Mouse (Mus musculus): ENCODE measurements around the gene Spag6. TPM values are rescaled to one million over a fixed set of nuclear protein-coding genes. Genes with fewer than 3 reads are reported as not detected.

The Spag6 gene
- polyA plus RNA-seq, 1 experiment from 2014 or later, result 0.24 TPM

- Histone ChIP-seq H3K9me3 (no peaks in the 10 kb centered on the region), H3K27ac (no peak overlapping the region), H3K9ac (replicated peaks) (peak overlapping the region; percentile 65; the same call in 1 of the 2 replicates), H3K4me1 (replicated peaks) (peaks cover 29% of the 10 kb centered on the region), H3K4me3 (replicated peaks) (peak overlapping the region; percentile 50), H3K36me3 (peaks cover 3% of the 10 kb centered on the region), H3K27me3 (peaks cover 81% of the 10 kb centered on the region), H3K4me2 (replicated peaks) (peak overlapping the region; percentile 76)
- WGBS, result under 1% methylated on average over 51 of the region's 51 CpGs
- ATAC-seq, result peak; percentile 21
Observed at GRCm38 (mm10) chr2:18689064-18689921, 4.5 kb upstream of the Spag6 start.

GRCm38 (mm10) chr2:18690055-18690691 lies 3.7 kb upstream of the Spag6 start:
- no peak overlapping the region for H3K27ac ChIP-seq
- peak overlapping the region; percentile 76 for H3K4me2 ChIP-seq (replicated peaks)
- no peaks in the 10 kb centered on the region for H3K36me3 ChIP-seq
- under 1% methylated on average over 56 of the region's 58 CpGs for WGBS
- H3K9ac ChIP-seq (replicated peaks), result peak overlapping the region; percentile 65
- peak; percentile 78 for ATAC-seq
- H3K4me3 ChIP-seq (replicated peaks), result peak overlapping the region; percentile 50
- H3K9me3 ChIP-seq, result no peaks in the 10 kb centered on the region
- H3K27me3 ChIP-seq, result peaks cover 81% of the 10 kb centered on the region
- peaks cover 37% of the 10 kb centered on the region for H3K4me1 ChIP-seq (replicated peaks)

- Histone ChIP-seq H3K27ac (no peak overlapping the region), H3K4me2 (replicated peaks) (peak overlapping the region; percentile 76), H3K9me3 (no peaks in the 10 kb centered on the region), H3K9ac (replicated peaks) (no peak overlapping the region), H3K4me1 (replicated peaks) (peaks cover 37% of the 10 kb centered on the region), H3K27me3 (peaks cover 84% of the 10 kb centered on the region), H3K4me3 (replicated peaks) (peak overlapping the region; percentile 50; the same call in 1 of the 2 replicates), H3K36me3 (no peaks in the 10 kb centered on the region)
- ATAC-seq, result no peak
- 1% methylated on average over 9 of the region's 9 CpGs for WGBS
Observed at GRCm38 (mm10) chr2:18690756-18691155, 3.1 kb upstream of the Spag6 start.

- no peak for ATAC-seq
- no peaks in the 10 kb centered on the region for H3K9me3 ChIP-seq
- H3K27me3 ChIP-seq, result peaks cover 85% of the 10 kb centered on the region
- H3K4me1 ChIP-seq (replicated peaks), result peaks cover 37% of the 10 kb centered on the region
- H3K4me3 ChIP-seq (replicated peaks), result no peak overlapping the region
- H3K27ac ChIP-seq, result no peak overlapping the region
- H3K36me3 ChIP-seq, result no peaks in the 10 kb centered on the region
- no peak overlapping the region for H3K4me2 ChIP-seq (replicated peaks)
- H3K9ac ChIP-seq (replicated peaks), result no peak overlapping the region
Observed at GRCm38 (mm10) chr2:18692031-18692430, 1.8 kb upstream of the Spag6 start.

GRCm38 (mm10) chr2:18692548-18692947 lies 1.3 kb upstream of the Spag6 start:
- 0% methylated on average over 1 of the region's 1 CpGs for WGBS
- H3K36me3 ChIP-seq, result no peaks in the 10 kb centered on the region
- ATAC-seq, result no peak
- H3K4me2 ChIP-seq (replicated peaks), result no peak overlapping the region
- no peak overlapping the region for H3K9ac ChIP-seq (replicated peaks)
- no peak overlapping the region for H3K27ac ChIP-seq
- H3K4me1 ChIP-seq (replicated peaks), result peaks cover 37% of the 10 kb centered on the region
- no peaks in the 10 kb centered on the region for H3K9me3 ChIP-seq
- peaks cover 81% of the 10 kb centered on the region for H3K27me3 ChIP-seq
- H3K4me3 ChIP-seq (replicated peaks), result no peak overlapping the region

GRCm38 (mm10) chr2:18693491-18693870 lies 351 bp upstream of the Spag6 start:
- H3K9me3 ChIP-seq, result no peaks in the 10 kb centered on the region
- peaks cover 79% of the 10 kb centered on the region for H3K27me3 ChIP-seq
- H3K4me3 ChIP-seq (replicated peaks), result peak overlapping the region; percentile 57
- H3K27ac ChIP-seq, result no peak overlapping the region
- H3K36me3 ChIP-seq, result no peaks in the 10 kb centered on the region
- peak overlapping the region; percentile 83 for H3K4me2 ChIP-seq (replicated peaks)
- 2% methylated on average over 5 of the region's 5 CpGs for WGBS
- ATAC-seq, result no peak
- no peak overlapping the region for H3K9ac ChIP-seq (replicated peaks)
- H3K4me1 ChIP-seq (replicated peaks), result peaks cover 38% of the 10 kb centered on the region

- WGBS, result 1% methylated on average over 20 of the region's 20 CpGs
- Histone ChIP-seq H3K9me3 (no peaks in the 10 kb centered on the region), H3K27me3 (peaks cover 79% of the 10 kb centered on the region), H3K27ac (peak overlapping the region; percentile 69; the same call in 1 of the 2 replicates), H3K4me3 (replicated peaks) (peak overlapping the region; percentile 57), H3K36me3 (no peaks in the 10 kb centered on the region), H3K4me2 (replicated peaks) (peak overlapping the region; percentile 83), H3K9ac (replicated peaks) (peak overlapping the region; percentile 73), H3K4me1 (replicated peaks) (peaks cover 36% of the 10 kb centered on the region)
- peak; percentile 31 for ATAC-seq
Observed at GRCm38 (mm10) chr2:18694611-18694950, 749 bp downstream of the Spag6 start.

- Histone ChIP-seq H3K9ac (replicated peaks) (no peak overlapping the region), H3K4me2 (replicated peaks) (peak overlapping the region; percentile 83; the same call in 1 of the 2 replicates), H3K9me3 (no peaks in the 10 kb centered on the region), H3K27ac (no peak overlapping the region), H3K4me3 (replicated peaks) (0 out of 2 replicates have a peak overlapping the region, but pooled peaks have one; percentile 57), H3K36me3 (no peaks in the 10 kb centered on the region), H3K27me3 (peaks cover 79% of the 10 kb centered on the region), H3K4me1 (replicated peaks) (peaks cover 31% of the 10 kb centered on the region)
- no peak for ATAC-seq
- under 1% methylated on average over 8 of the region's 8 CpGs for whole genome bisulfite sequencing
Observed at GRCm38 (mm10) chr2:18695163-18695562, 1.3 kb downstream of the Spag6 start.

- Histone ChIP-seq H3K27ac (no peak overlapping the region), H3K36me3 (no peaks in the 10 kb centered on the region), H3K4me2 (replicated peaks) (no peak overlapping the region), H3K4me1 (replicated peaks) (peaks cover 27% of the 10 kb centered on the region), H3K4me3 (replicated peaks) (no peak overlapping the region), H3K9me3 (no peaks in the 10 kb centered on the region), H3K27me3 (peaks cover 82% of the 10 kb centered on the region), H3K9ac (replicated peaks) (no peak overlapping the region)
- no peak for ATAC-seq
- WGBS, result 3% methylated on average over 7 of the region's 7 CpGs
Observed at GRCm38 (mm10) chr2:18695629-18696150, 1.9 kb downstream of the Spag6 start.

GRCm38 (mm10) chr2:18697591-18698244 lies 3.9 kb downstream of the Spag6 start:
- no peak for ATAC-seq
- Histone ChIP-seq H3K9ac (replicated peaks) (no peak overlapping the region), H3K36me3 (no peaks in the 10 kb centered on the region), H3K27me3 (peaks cover 80% of the 10 kb centered on the region), H3K4me1 (replicated peaks) (peaks cover 27% of the 10 kb centered on the region), H3K9me3 (no peaks in the 10 kb centered on the region), H3K27ac (no peak overlapping the region), H3K4me2 (replicated peaks) (no peak overlapping the region), H3K4me3 (replicated peaks) (no peak overlapping the region)
- 2% methylated on average over 4 of the region's 4 CpGs for WGBS

- peak overlapping the region; percentile 17; the same call in 1 of the 2 replicates for H3K4me2 ChIP-seq (replicated peaks)
- no peaks in the 10 kb centered on the region for H3K36me3 ChIP-seq
- WGBS, result under 1% methylated on average over 56 of the region's 56 CpGs
- no peak overlapping the region for H3K9ac ChIP-seq (replicated peaks)
- no peaks in the 10 kb centered on the region for H3K9me3 ChIP-seq
- no peak overlapping the region for H3K27ac ChIP-seq
- peak; percentile 49 for ATAC-seq
- H3K4me3 ChIP-seq (replicated peaks), result peak overlapping the region; percentile 19; the same call in 1 of the 2 replicates
- H3K4me1 ChIP-seq (replicated peaks), result peaks cover 23% of the 10 kb centered on the region
- H3K27me3 ChIP-seq, result peaks cover 79% of the 10 kb centered on the region
Observed at GRCm38 (mm10) chr2:18698663-18699385, 5.0 kb downstream of the Spag6 start.
